Mouse (Mus musculus): ENCODE measurements around the gene Rgl2. TPM values are rescaled to one million over a fixed set of nuclear protein-coding genes. Genes with fewer than 3 reads are reported as not detected.
"Not testable (repeated sequence)": the region's sequence is repeated elsewhere in the genome, so short reads cannot be mapped to it uniquely, and the experiment has no call there.

Gene Rgl2
- polyA plus RNA-seq, 1 experiment: 37.5 TPM

- no peak overlapping the region for H3K27ac ChIP-seq (ENCODE audit: insufficient read depth, low read length)
- peaks cover 7% of the 10 kb centered on the region for H3K4me1 ChIP-seq (ENCODE audit: control insufficient read depth, insufficient read depth, low read length)
- no peak overlapping the region for H3K4me3 ChIP-seq (ENCODE audit: low read depth, low read length)
- no peak overlapping the region for H3K9ac ChIP-seq (ENCODE audit: low read depth, poor library complexity, severe bottlenecking)
- TF ChIP-seq POLR2A (IDR thresholded peaks at IDR 0.05; ENCODE audit: insufficient read depth, low read length) (no peak), CTCF (IDR thresholded peaks at IDR 0.05; ENCODE audit: low read depth, low read length) (no peak), EP300 (IDR thresholded peaks at IDR 0.05; ENCODE audit: insufficient read depth, low read depth, low read length) (no peak)
- H3K36me3 ChIP-seq (ENCODE audit: control insufficient read depth, insufficient read depth, low read length, poor library complexity, severe bottlenecking): no peaks in the 10 kb centered on the region
- no peaks in the 10 kb centered on the region for H3K9me3 ChIP-seq (replicated peaks; ENCODE audit: control insufficient read depth, insufficient read depth, low read length, poor library complexity, severe bottlenecking)
- H3K27me3 ChIP-seq (ENCODE audit: control insufficient read depth, insufficient read depth, low read length, poor library complexity, severe bottlenecking): peaks cover 2% of the 10 kb centered on the region; the same call in 1 of the 2 replicates
Measured at GRCm38 (mm10) chr17:33979512-33980050, 50.2 kb downstream of the Rgl2 start.

- H3K27ac ChIP-seq (ENCODE audit: insufficient read depth, low read length): no peak overlapping the region
- H3K4me1 ChIP-seq (ENCODE audit: control insufficient read depth, insufficient read depth, low read length): peaks cover 7% of the 10 kb centered on the region
- H3K36me3 ChIP-seq (ENCODE audit: control insufficient read depth, insufficient read depth, low read length, poor library complexity, severe bottlenecking): no peaks in the 10 kb centered on the region
- no peaks in the 10 kb centered on the region for H3K9me3 ChIP-seq (replicated peaks; ENCODE audit: control insufficient read depth, insufficient read depth, low read length, poor library complexity, severe bottlenecking)
- H3K4me3 ChIP-seq (ENCODE audit: low read depth, low read length): peak overlapping the region; percentile 3; the same call in 1 of the 2 replicates
- peaks cover 2% of the 10 kb centered on the region; the same call in 1 of the 2 replicates for H3K27me3 ChIP-seq (ENCODE audit: control insufficient read depth, insufficient read depth, low read length, poor library complexity, severe bottlenecking)
- no peak overlapping the region for H3K9ac ChIP-seq (ENCODE audit: low read depth, poor library complexity, severe bottlenecking)
- TF ChIP-seq POLR2A (IDR thresholded peaks at IDR 0.05; ENCODE audit: insufficient read depth, low read length) (no peak), EP300 (IDR thresholded peaks at IDR 0.05; ENCODE audit: insufficient read depth, low read depth, low read length) (0 out of 2 replicates have a peak, but pooled peaks have one; percentile 57), CTCF (IDR thresholded peaks at IDR 0.05; ENCODE audit: low read depth, low read length) (no peak)
Measured at GRCm38 (mm10) chr17:33980181-33981035, 51.1 kb downstream of the Rgl2 start.

- not testable (repeated sequence) for H3K36me3 ChIP-seq (ENCODE audit: control insufficient read depth, insufficient read depth, low read length, poor library complexity, severe bottlenecking); H3K9me3 ChIP-seq (replicated peaks; ENCODE audit: control insufficient read depth, insufficient read depth, low read length, poor library complexity, severe bottlenecking); H3K27me3 ChIP-seq (ENCODE audit: control insufficient read depth, insufficient read depth, low read length, poor library complexity, severe bottlenecking); H3K4me1 ChIP-seq (ENCODE audit: control insufficient read depth, insufficient read depth, low read length)
- Histone ChIP-seq H3K4me3 (ENCODE audit: low read depth, low read length) (peak overlapping the region; percentile 81), H3K27ac (ENCODE audit: insufficient read depth, low read length) (peak overlapping the region; percentile 42), H3K9ac (ENCODE audit: low read depth, poor library complexity, severe bottlenecking) (peak overlapping the region; percentile 50)
- TF ChIP-seq CTCF (IDR thresholded peaks at IDR 0.05; ENCODE audit: low read depth, low read length): peak; percentile 64
- TF ChIP-seq POLR2A (IDR thresholded peaks at IDR 0.05; ENCODE audit: insufficient read depth, low read length): peak; percentile 59
- TF ChIP-seq EP300 (IDR thresholded peaks at IDR 0.05; ENCODE audit: insufficient read depth, low read depth, low read length): peak; percentile 82
Measured at GRCm38 (mm10) chr17:33981192-33981909, 52.0 kb downstream of the Rgl2 start.

GRCm38 (mm10) chr17:33982136-33982535 lies 52.8 kb downstream of the Rgl2 start:
- H3K4me1 ChIP-seq (ENCODE audit: control insufficient read depth, insufficient read depth, low read length); H3K27ac ChIP-seq (ENCODE audit: insufficient read depth, low read length); H3K9ac ChIP-seq (ENCODE audit: low read depth, poor library complexity, severe bottlenecking); H3K36me3 ChIP-seq (ENCODE audit: control insufficient read depth, insufficient read depth, low read length, poor library complexity, severe bottlenecking); H3K9me3 ChIP-seq (replicated peaks; ENCODE audit: control insufficient read depth, insufficient read depth, low read length, poor library complexity, severe bottlenecking); H3K27me3 ChIP-seq (ENCODE audit: control insufficient read depth, insufficient read depth, low read length, poor library complexity, severe bottlenecking): not testable (repeated sequence)
- H3K4me3 ChIP-seq (ENCODE audit: low read depth, low read length): 0 out of 2 replicates have a peak overlapping the region, but pooled peaks have one; percentile 13
- TF ChIP-seq CTCF (IDR thresholded peaks at IDR 0.05; ENCODE audit: low read depth, low read length): peak; percentile 58

Other genes with a start within 250 kb of the Rgl2 start
- gene Hnrnpm, start 242.7 kb upstream of the Rgl2 start, polyA plus RNA-seq (2011; ENCODE audit: insufficient read depth, insufficient read length, low read depth, missing spikeins): 607 and 610 TPM in 2 replicates
- 17.1 and 19.1 TPM in 2 replicates for gene March2, start 210.9 kb upstream of the Rgl2 start, polyA plus RNA-seq (2011; ENCODE audit: insufficient read depth, insufficient read length, low read depth, missing spikeins)
- gene Rab11b, start 169.0 kb upstream of the Rgl2 start, polyA plus RNA-seq (2011; ENCODE audit: insufficient read depth, insufficient read length, low read depth, missing spikeins): 57.9 and 73.6 TPM in 2 replicates
- gene Angptl4, start 147.7 kb upstream of the Rgl2 start, polyA plus RNA-seq (2011; ENCODE audit: insufficient read depth, insufficient read length, low read depth, missing spikeins): 3.6 and 3.9 TPM in 2 replicates
- 40.0 and 44.7 TPM in 2 replicates for gene Kank3, start 119.0 kb upstream of the Rgl2 start, polyA plus RNA-seq (2011; ENCODE audit: insufficient read depth, insufficient read length, low read depth, missing spikeins)
- 3,700 and 3,844 TPM in 2 replicates for gene Rps28, start 105.0 kb upstream of the Rgl2 start, polyA plus RNA-seq (2011; ENCODE audit: insufficient read depth, insufficient read length, low read depth, missing spikeins)
- 406 and 464 TPM in 2 replicates for gene Ndufa7, start 105.0 kb upstream of the Rgl2 start, polyA plus RNA-seq (2011; ENCODE audit: insufficient read depth, insufficient read length, low read depth, missing spikeins)
- 30.6 and 35.7 TPM in 2 replicates for gene Cd320, start 86.5 kb upstream of the Rgl2 start, polyA plus RNA-seq (2011; ENCODE audit: insufficient read depth, insufficient read length, low read depth, missing spikeins)
- gene Gm7029, start 55.7 kb upstream of the Rgl2 start, polyA plus RNA-seq (2011; ENCODE audit: insufficient read depth, insufficient read length, low read depth, missing spikeins): not detected in 2 replicates
- 155 and 186 TPM in 2 replicates for gene Kifc1, start 38.9 kb upstream of the Rgl2 start, polyA plus RNA-seq (2011; ENCODE audit: insufficient read depth, insufficient read length, low read depth, missing spikeins)
- 16.7 and 19.1 TPM in 2 replicates for gene Platr17, start 24.4 kb upstream of the Rgl2 start, polyA plus RNA-seq (2011; ENCODE audit: insufficient read depth, insufficient read length, low read depth, missing spikeins)
- 40.2 and 42.3 TPM in 2 replicates for gene Daxx, start 20.1 kb upstream of the Rgl2 start, polyA plus RNA-seq (2011; ENCODE audit: insufficient read depth, insufficient read length, low read depth, missing spikeins)
- gene Tapbp, start 13.6 kb upstream of the Rgl2 start, polyA plus RNA-seq (2011; ENCODE audit: insufficient read depth, insufficient read length, low read depth, missing spikeins): 81.0 and 97.3 TPM in 2 replicates
- gene Zbtb22, start 13.6 kb upstream of the Rgl2 start, polyA plus RNA-seq (2011; ENCODE audit: insufficient read depth, insufficient read length, low read depth, missing spikeins): 14.8 and 20.7 TPM in 2 replicates
- 146 and 152 TPM in 2 replicates for gene Pfdn6, start 10.8 kb downstream of the Rgl2 start, polyA plus RNA-seq (2011; ENCODE audit: insufficient read depth, insufficient read length, low read depth, missing spikeins)
- gene Wdr46, start 11.1 kb downstream of the Rgl2 start, polyA plus RNA-seq (2011; ENCODE audit: insufficient read depth, insufficient read length, low read depth, missing spikeins): 25.3 and 30.2 TPM in 2 replicates
- 3.6 and 4.2 TPM in 2 replicates for gene B3galt4, start 21.9 kb downstream of the Rgl2 start, polyA plus RNA-seq (2011; ENCODE audit: insufficient read depth, insufficient read length, low read depth, missing spikeins)
- gene Vps52, start 26.3 kb downstream of the Rgl2 start, polyA plus RNA-seq (2011; ENCODE audit: insufficient read depth, insufficient read length, low read depth, missing spikeins): 18.3 and 19.0 TPM in 2 replicates
- gene Rps18, start 26.5 kb downstream of the Rgl2 start, polyA plus RNA-seq (2011; ENCODE audit: insufficient read depth, insufficient read length, low read depth, missing spikeins): 2,174 TPM in 2 replicates
- gene H2-K1, start 70.8 kb downstream of the Rgl2 start, polyA plus RNA-seq (2011; ENCODE audit: insufficient read depth, insufficient read length, low read depth, missing spikeins): 98.4 and 103 TPM in 2 replicates
- 8.1 and 11.4 TPM in 2 replicates for gene Ring1, start 95.1 kb downstream of the Rgl2 start, polyA plus RNA-seq (2011; ENCODE audit: insufficient read depth, insufficient read length, low read depth, missing spikeins)
- 19.0 and 26.1 TPM in 2 replicates for gene H2-Ke6, start 98.5 kb downstream of the Rgl2 start, polyA plus RNA-seq (2011; ENCODE audit: insufficient read depth, insufficient read length, low read depth, missing spikeins)
- 57.2 and 68.8 TPM in 2 replicates for gene Slc39a7, start 102.1 kb downstream of the Rgl2 start, polyA plus RNA-seq (2011; ENCODE audit: insufficient read depth, insufficient read length, low read depth, missing spikeins)
- 37.7 and 38.2 TPM in 2 replicates for gene Rxrb, start 102.3 kb downstream of the Rgl2 start, polyA plus RNA-seq (2011; ENCODE audit: insufficient read depth, insufficient read length, low read depth, missing spikeins)
- gene Col11a2, start 109.9 kb downstream of the Rgl2 start, polyA plus RNA-seq (2011; ENCODE audit: insufficient read depth, insufficient read length, low read depth, missing spikeins): 0.82 and 0.85 TPM in 2 replicates
- 1.4 TPM in 1 of 2 replicates, not detected in the other for gene H2-Oa, start 162.8 kb downstream of the Rgl2 start, polyA plus RNA-seq (2011; ENCODE audit: insufficient read depth, insufficient read length, low read depth, missing spikeins)
- 5.9 and 8.3 TPM in 2 replicates for gene H2-DMa, start 190.0 kb downstream of the Rgl2 start, polyA plus RNA-seq (2011; ENCODE audit: insufficient read depth, insufficient read length, low read depth, missing spikeins)
- 190 and 199 TPM in 2 replicates for gene Brd2, start 193.1 kb downstream of the Rgl2 start, polyA plus RNA-seq (2011; ENCODE audit: insufficient read depth, insufficient read length, low read depth, missing spikeins)
- gene H2-DMb2, start 213.8 kb downstream of the Rgl2 start, polyA plus RNA-seq (2011; ENCODE audit: insufficient read depth, insufficient read length, low read depth, missing spikeins): not detected in 2 replicates
- gene H2-DMb1, start 223.5 kb downstream of the Rgl2 start, polyA plus RNA-seq (2011; ENCODE audit: insufficient read depth, insufficient read length, low read depth, missing spikeins): 0.65 and 1.1 TPM in 2 replicates

All from ES-Bruce4 (cell line).